Mouse (Mus musculus) ES-E14 (cell line): ENCODE measurements around the gene Lnx1.

Experiments
- MAFK ChIP-seq: IDR thresholded peaks from 2 replicates; pipeline ENCODE4 v1.6.1; 2014; ENCODE audit warnings: mild to moderate bottlenecking, low read depth, low read length, inconsistent platforms; ENCODE audit not compliant: insufficient read depth
- ZC3H11A ChIP-seq: IDR thresholded peaks from 2 replicates; pipeline ENCODE4 v1.6.1; 2012; ENCODE audit warnings: low read depth, mild to moderate bottlenecking, inconsistent platforms, low read length, borderline replicate concordance

- TF ChIP-seq MAFK = no peak
- no peak for TF ChIP-seq ZC3H11A
Observed at GRCm38 (mm10) chr5:74677399-74678338, 25.0 kb downstream of the Lnx1 start.
